Mouse (Mus musculus) olfactory bulb, adult 2 months (tissue): Measurements from ENCODE around the gene Jdp2.

Source experiments
- CTCF ChIP-seq: fragments of 200-500 bp; IDR thresholded peaks from 2 replicates; pipeline ENCODE4 v1.5.1; 2012; ENCODE audit warnings: low read depth, mild to moderate bottlenecking, low read length, moderate library complexity; ENCODE audit not compliant: insufficient read depth
- POLR2A ChIP-seq: fragments of 200-500 bp; IDR thresholded peaks from 2 replicates; pipeline ENCODE4 v1.6.1; 2012; ENCODE audit warnings: mild to moderate bottlenecking, low read depth, low read length, moderate library complexity; ENCODE audit not compliant: insufficient read depth

GRCm38 (mm10) chr12:85549661-85550060 lies 49.2 kb upstream of the Jdp2 start:
- no peak for TF ChIP-seq CTCF
- TF ChIP-seq POLR2A, result no peak
